Mouse (Mus musculus): Measurements from ENCODE around the gene Fsd1. TPM values are rescaled to one million over a fixed set of nuclear protein-coding genes. Genes with fewer than 3 reads are reported as not detected.

Gene Fsd1
- total and polyA plus RNA-seq, 3 experiments: not detected

DNA sequence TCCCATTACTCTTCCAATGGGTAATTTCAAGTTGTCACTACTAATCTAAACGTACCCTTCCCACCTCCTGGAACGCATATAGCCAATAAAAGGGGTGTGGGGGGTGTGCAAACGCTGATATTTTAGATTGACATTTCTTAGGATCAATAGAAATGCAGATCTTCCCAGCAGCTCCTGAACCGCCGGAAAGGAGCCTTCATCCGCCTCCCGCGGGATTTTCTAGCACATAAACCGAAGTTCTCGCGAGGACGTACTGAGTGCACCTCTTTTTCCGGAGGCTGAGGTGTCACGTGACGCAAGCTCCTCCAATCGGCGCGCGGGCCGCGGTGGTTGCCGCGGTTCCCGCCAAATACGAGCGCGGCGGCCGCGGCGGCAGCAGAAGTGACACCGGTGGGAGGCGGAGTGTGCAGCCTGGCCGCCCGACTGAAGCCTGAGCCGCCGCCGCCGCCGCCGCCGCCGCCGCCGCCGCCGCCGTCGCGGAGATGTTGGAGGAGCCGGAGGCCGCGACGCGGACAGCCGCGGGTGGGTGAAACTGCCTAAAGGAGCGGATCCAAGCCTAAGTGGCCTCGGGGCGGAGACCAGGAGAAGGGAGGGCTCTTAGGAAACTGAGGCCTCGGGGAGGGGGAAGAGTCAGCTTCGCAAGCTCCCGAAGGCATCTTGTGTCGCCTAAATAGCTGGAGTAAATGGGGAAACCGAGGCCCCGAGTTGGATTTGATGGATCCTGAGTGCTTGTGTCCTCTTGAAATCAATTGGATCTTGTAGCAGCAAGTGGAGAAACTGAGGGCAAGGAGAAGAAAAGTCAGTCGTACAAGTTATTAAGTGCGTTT, 53.9 kb downstream of the Fsd1 start, which contains the start of gene Chaf1a (continued):
- no peak for TF ChIP-seq TAL1 (IDR thresholded peaks at IDR 0.05; ENCODE audit: low read length)
- no peak for TF ChIP-seq RAD21 (IDR thresholded peaks at IDR 0.05; ENCODE audit: low read depth, low read length)
- no peak for TF ChIP-seq MYB (IDR thresholded peaks at IDR 0.05; ENCODE audit: low read depth, low read length)
- TF ChIP-seq GABPA (IDR thresholded peaks at IDR 0.05; ENCODE audit: low read depth, low read length): no peak
- TF ChIP-seq MYC (IDR thresholded peaks at IDR 0.05; ENCODE audit: low read depth, low read length): 0 out of 2 replicates have a peak, but pooled peaks have one; percentile 6
- TF ChIP-seq POLR2A (IDR thresholded peaks at IDR 0.05; ENCODE audit: control insufficient read depth in 1 of 2, insufficient read depth in 1 of 2, low read depth in 1 of 2, low read length in 2 of 2, poor library complexity in 1 of 2): peak; percentile 66
- TF ChIP-seq USF1 (IDR thresholded peaks at IDR 0.05; ENCODE audit: low read depth, low read length): peak; percentile 99
- no peak for TF ChIP-seq EP300 (IDR thresholded peaks at IDR 0.05; ENCODE audit: low read depth in 1 of 2, low read length in 2 of 2)
- TF ChIP-seq SIN3A (IDR thresholded peaks at IDR 0.05; ENCODE audit: low read length): peak; percentile 72
- peak; percentile 84; the same call in 1 of the 2 replicates for TF ChIP-seq E2F4 (IDR thresholded peaks at IDR 0.05; ENCODE audit: borderline replicate concordance, low read depth, low read length)
- TF ChIP-seq KAT2A (conservative IDR thresholded peaks at IDR 0.05; ENCODE audit: low read depth, low read length): no peak; the same call in 1 of the 2 replicates

GRCm38 (mm10) chr17:56040857-56041163, 54.5 kb downstream of the Fsd1 start:
- peak overlapping the region; percentile 64 for H3K27ac ChIP-seq (ENCODE audit: control insufficient read depth, low read depth, low read length)
- peak overlapping the region; percentile 87 to 89 for H3K4me3 ChIP-seq (ENCODE audit: control insufficient read depth in 1 of 2, insufficient read depth in 1 of 2, low read depth in 2 of 2, low read length in 2 of 2)
- H3K36me3 ChIP-seq (ENCODE audit: control insufficient read depth in 1 of 2, insufficient read depth in 2 of 2, low read length in 2 of 2): peaks cover 13 to 32% of the 10 kb centered on the region in 2 experiments

More at GRCm38 (mm10) chr17:56040857-56041163, 54.5 kb downstream of the Fsd1 start:
- TF ChIP-seq SMC3 (IDR thresholded peaks at IDR 0.05; ENCODE audit: low read depth, low read length) (no peak), MAFK (IDR thresholded peaks at IDR 0.05; ENCODE audit: borderline replicate concordance, low read depth, low read length) (no peak), MAX (IDR thresholded peaks at IDR 0.05; ENCODE audit: low read length) (peak; percentile 42; the same call in 1 of the 2 replicates), ELF1 (IDR thresholded peaks at IDR 0.05; ENCODE audit: low read depth, low read length) (no peak), RCOR1 (IDR thresholded peaks at IDR 0.05; ENCODE audit: low read depth, low read length) (no peak), MXI1 (IDR thresholded peaks at IDR 0.05; ENCODE audit: low read depth, low read length) (peak; percentile 47; the same call in 1 of the 2 replicates)
- peak overlapping the region; percentile 98 for H3K9ac ChIP-seq (ENCODE audit: control insufficient read depth, low read depth, low read length, poor library complexity, severe bottlenecking)
- peaks cover 49% of the 10 kb centered on the region for H3K79me2 ChIP-seq (ENCODE audit: control insufficient read depth, insufficient read depth, low read length, poor library complexity)
- H3K4me1 ChIP-seq (ENCODE audit: control insufficient read depth in 1 of 2, insufficient read depth in 2 of 2, low read length in 2 of 2): peaks cover 6 to 24% of the 10 kb centered on the region in 2 experiments
- H3K9me3 ChIP-seq (replicated peaks; ENCODE audit: insufficient read depth, low read length): no peaks in the 10 kb centered on the region
- H3K27me3 ChIP-seq (ENCODE audit: control insufficient read depth in 1 of 2, insufficient read depth in 2 of 2, low read length in 2 of 2): no peaks in the 10 kb centered on the region
- no peak for DNase-seq (ENCODE audit: low read depth, low spot score)

Other genes with a start within 250 kb of the Fsd1 start
- gene Adgre4, start 236.5 kb upstream of the Fsd1 start, total RNA-seq (2012; rRNA removed): 0.04 TPM in 1 of 2 replicates, not detected in the other
- not detected for gene Adgre4, start 236.5 kb upstream of the Fsd1 start, polyA plus RNA-seq (2012; ENCODE audit: insufficient read depth in 1 of 2, insufficient read length in 2 of 2, low read depth in 1 of 2, low replicate concordance in 2 of 2, missing spikeins in 1 of 2)
- gene Zfp119a, start 107.6 kb upstream of the Fsd1 start, total RNA-seq (2012; rRNA removed): 1.7 TPM in 2 replicates
- gene Zfp119a, start 107.6 kb upstream of the Fsd1 start, polyA plus RNA-seq (2012; ENCODE audit: insufficient read depth in 1 of 2, insufficient read length in 2 of 2, low read depth in 1 of 2, low replicate concordance in 2 of 2, missing spikeins in 1 of 2): under 1 TPM in 1 of 2 experiments, not detected in 1; 0.71 TPM
- 6.0 and 7.4 TPM in 2 replicates for gene Zfp959, start 94.4 kb upstream of the Fsd1 start, total RNA-seq (2012; rRNA removed)
- 1 to 10 TPM in 1 of 2 experiments, not detected in 1; 4.2 TPM for gene Zfp959, start 94.4 kb upstream of the Fsd1 start, polyA plus RNA-seq (2012; ENCODE audit: insufficient read depth in 1 of 2, insufficient read length in 2 of 2, low read depth in 1 of 2, low replicate concordance in 2 of 2, missing spikeins in 1 of 2)
- gene Zfp119b, start 37.0 kb upstream of the Fsd1 start, total RNA-seq (2012; rRNA removed): 1.6 and 2.0 TPM in 2 replicates
- gene Zfp119b, start 37.0 kb upstream of the Fsd1 start, polyA plus RNA-seq (2012; ENCODE audit: insufficient read depth in 1 of 2, insufficient read length in 2 of 2, low read depth in 1 of 2, low replicate concordance in 2 of 2, missing spikeins in 1 of 2): 1 to 10 TPM in 1 of 2 experiments, not detected in 1; 1.1 TPM
- 0.15 TPM in 1 of 2 replicates, not detected in the other for gene Ebi3, start 33.9 kb upstream of the Fsd1 start, total RNA-seq (2012; rRNA removed)
- under 1 TPM in 1 of 2 experiments, not detected in 1; 0.86 TPM for gene Ebi3, start 33.9 kb upstream of the Fsd1 start, polyA plus RNA-seq (2012; ENCODE audit: insufficient read depth in 1 of 2, insufficient read length in 2 of 2, low read depth in 1 of 2, low replicate concordance in 2 of 2, missing spikeins in 1 of 2)
- gene Yju2, start 27.4 kb upstream of the Fsd1 start, total RNA-seq (2012; rRNA removed): 17.6 and 18.6 TPM in 2 replicates
- 10 to 100 TPM; 25.2 to 91.8 TPM for gene Yju2, start 27.4 kb upstream of the Fsd1 start, polyA plus RNA-seq (2012; ENCODE audit: insufficient read depth in 1 of 2, insufficient read length in 2 of 2, low read depth in 1 of 2, low replicate concordance in 2 of 2, missing spikeins in 1 of 2)
- 0.26 and 0.31 TPM in 2 replicates for gene Shd, start 16.0 kb upstream of the Fsd1 start, total RNA-seq (2012; rRNA removed)
- under 1 TPM in 1 of 2 experiments, not detected in 1; 0.89 TPM for gene Shd, start 16.0 kb upstream of the Fsd1 start, polyA plus RNA-seq (2012; ENCODE audit: insufficient read depth in 1 of 2, insufficient read length in 2 of 2, low read depth in 1 of 2, low replicate concordance in 2 of 2, missing spikeins in 1 of 2)
- gene Stap2, start 19.1 kb downstream of the Fsd1 start, total RNA-seq (2012; rRNA removed): 0.08 and 0.10 TPM in 2 replicates
- gene Stap2, start 19.1 kb downstream of the Fsd1 start, polyA plus RNA-seq (2012; ENCODE audit: insufficient read depth in 1 of 2, insufficient read length in 2 of 2, low read depth in 1 of 2, low replicate concordance in 2 of 2, missing spikeins in 1 of 2): under 1 TPM in 1 of 2 experiments, not detected in 1; 0.08 TPM
- gene Mpnd, start 19.2 kb downstream of the Fsd1 start, total RNA-seq (2012; rRNA removed): 3.9 and 5.6 TPM in 2 replicates
- gene Mpnd, start 19.2 kb downstream of the Fsd1 start, polyA plus RNA-seq (2012; ENCODE audit: insufficient read depth in 1 of 2, insufficient read length in 2 of 2, low read depth in 1 of 2, low replicate concordance in 2 of 2, missing spikeins in 1 of 2): 10 to 100 TPM in 1 of 2 experiments, not detected in 1; 18.3 TPM
- 36.7 and 41.0 TPM in 2 replicates for gene Sh3gl1, start 50.1 kb downstream of the Fsd1 start, total RNA-seq (2012; rRNA removed)
- gene Sh3gl1, start 50.1 kb downstream of the Fsd1 start, polyA plus RNA-seq (2012; ENCODE audit: insufficient read depth in 1 of 2, insufficient read length in 2 of 2, low read depth in 1 of 2, low replicate concordance in 2 of 2, missing spikeins in 1 of 2): 10 to 100 TPM in 1 of 2 experiments, not detected in 1; 78.4 TPM
- 48.5 and 49.5 TPM in 2 replicates for gene Chaf1a, start 53.9 kb downstream of the Fsd1 start, total RNA-seq (2012; rRNA removed)
- gene Chaf1a, start 53.9 kb downstream of the Fsd1 start, polyA plus RNA-seq (2012; ENCODE audit: insufficient read depth in 1 of 2, insufficient read length in 2 of 2, low read depth in 1 of 2, low replicate concordance in 2 of 2, missing spikeins in 1 of 2): 100 to 1,000 TPM in 1 of 2 experiments, not detected in 1; 116 TPM
- 24.8 and 28.2 TPM in 2 replicates for gene Ubxn6, start 88.5 kb downstream of the Fsd1 start, total RNA-seq (2012; rRNA removed)
- 10 to 100 TPM in 1 of 2 experiments, not detected in 1; 42.2 TPM for gene Ubxn6, start 88.5 kb downstream of the Fsd1 start, polyA plus RNA-seq (2012; ENCODE audit: insufficient read depth in 1 of 2, insufficient read length in 2 of 2, low read depth in 1 of 2, low replicate concordance in 2 of 2, missing spikeins in 1 of 2)
- 64.2 and 71.9 TPM in 2 replicates for gene Hdgfl2, start 93.1 kb downstream of the Fsd1 start, total RNA-seq (2012; rRNA removed)
- 100 to 1,000 TPM in 1 of 2 experiments, not detected in 1; 132 TPM for gene Hdgfl2, start 93.1 kb downstream of the Fsd1 start, polyA plus RNA-seq (2012; ENCODE audit: insufficient read depth in 1 of 2, insufficient read length in 2 of 2, low read depth in 1 of 2, low replicate concordance in 2 of 2, missing spikeins in 1 of 2)
- 0.08 and 0.10 TPM in 2 replicates for gene Plin4, start 123.3 kb downstream of the Fsd1 start, total RNA-seq (2012; rRNA removed)
- under 1 TPM in 1 of 2 experiments, not detected in 1; 0.07 TPM for gene Plin4, start 123.3 kb downstream of the Fsd1 start, polyA plus RNA-seq (2012; ENCODE audit: insufficient read depth in 1 of 2, insufficient read length in 2 of 2, low read depth in 1 of 2, low replicate concordance in 2 of 2, missing spikeins in 1 of 2)
- not detected in 2 replicates for gene Plin5, start 131.1 kb downstream of the Fsd1 start, total RNA-seq (2012; rRNA removed)
- not detected for gene Plin5, start 131.1 kb downstream of the Fsd1 start, polyA plus RNA-seq (2012; ENCODE audit: insufficient read depth in 1 of 2, insufficient read length in 2 of 2, low read depth in 1 of 2, low replicate concordance in 2 of 2, missing spikeins in 1 of 2)
- gene Lrg1, start 135.5 kb downstream of the Fsd1 start, total RNA-seq (2012; rRNA removed): not detected in 2 replicates
- not detected for gene Lrg1, start 135.5 kb downstream of the Fsd1 start, polyA plus RNA-seq (2012; ENCODE audit: insufficient read depth in 1 of 2, insufficient read length in 2 of 2, low read depth in 1 of 2, low replicate concordance in 2 of 2, missing spikeins in 1 of 2)
- gene Sema6b, start 153.8 kb downstream of the Fsd1 start, total RNA-seq (2012; rRNA removed): 7.0 and 7.7 TPM in 2 replicates
- gene Sema6b, start 153.8 kb downstream of the Fsd1 start, polyA plus RNA-seq (2012; ENCODE audit: insufficient read depth in 1 of 2, insufficient read length in 2 of 2, low read depth in 1 of 2, low replicate concordance in 2 of 2, missing spikeins in 1 of 2): 10 to 100 TPM in 1 of 2 experiments, not detected in 1; 16.8 TPM
- gene Tnfaip8l1, start 176.0 kb downstream of the Fsd1 start, total RNA-seq (2012; rRNA removed): 3.4 and 4.0 TPM in 2 replicates
- gene Tnfaip8l1, start 176.0 kb downstream of the Fsd1 start, polyA plus RNA-seq (2012; ENCODE audit: insufficient read depth in 1 of 2, insufficient read length in 2 of 2, low read depth in 1 of 2, low replicate concordance in 2 of 2, missing spikeins in 1 of 2): 1 to 10 TPM in 1 of 2 experiments, not detected in 1; 5.5 TPM
- 112 and 137 TPM in 2 replicates for gene Mydgf, start 197.4 kb downstream of the Fsd1 start, total RNA-seq (2012; rRNA removed)
- gene Mydgf, start 197.4 kb downstream of the Fsd1 start, polyA plus RNA-seq (2012; ENCODE audit: insufficient read depth in 1 of 2, insufficient read length in 2 of 2, low read depth in 1 of 2, low replicate concordance in 2 of 2, missing spikeins in 1 of 2): 100 to 1,000 TPM in 1 of 2 experiments, not detected in 1; 117 TPM
- 34.3 and 36.3 TPM in 2 replicates for gene Dpp9, start 232.4 kb downstream of the Fsd1 start, total RNA-seq (2012; rRNA removed)
- 10 to 100 TPM in 1 of 2 experiments, not detected in 1; 67.2 TPM for gene Dpp9, start 232.4 kb downstream of the Fsd1 start, polyA plus RNA-seq (2012; ENCODE audit: insufficient read depth in 1 of 2, insufficient read length in 2 of 2, low read depth in 1 of 2, low replicate concordance in 2 of 2, missing spikeins in 1 of 2)